Mouse (Mus musculus): ENCODE data around the gene E2f6.

E2f6 gene

DNA sequence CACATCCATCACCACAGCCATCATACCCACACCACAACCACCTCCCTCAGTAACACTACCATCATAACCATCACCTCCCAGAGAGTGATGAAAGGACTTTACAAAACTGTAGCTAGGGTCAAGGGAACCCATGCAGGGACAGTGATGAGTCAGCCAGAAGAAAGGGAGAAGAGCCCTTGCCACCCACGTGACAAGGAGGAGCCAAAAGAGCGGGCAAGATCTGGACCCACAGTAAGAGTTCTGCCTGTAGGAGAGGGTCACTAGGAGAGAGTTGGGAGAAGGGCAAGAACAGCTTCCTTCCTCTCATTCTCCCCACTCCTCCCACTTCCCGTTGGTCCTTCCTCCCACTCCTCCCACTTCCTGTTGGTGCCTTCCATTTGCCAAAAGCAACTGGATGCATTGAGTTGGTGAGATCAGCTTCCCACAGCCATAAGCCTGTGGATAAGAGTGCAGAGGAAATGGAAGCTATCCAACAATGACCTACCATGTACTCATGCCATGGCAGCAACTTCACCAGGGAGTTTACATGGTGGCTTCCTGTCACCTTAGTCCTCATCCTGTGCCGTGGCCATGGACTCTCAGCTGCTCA is 36.5 kb downstream of the E2f6 start:
- DNase-seq (ENCODE audit: low spot score in 2 of 2), result no peak

DNA sequence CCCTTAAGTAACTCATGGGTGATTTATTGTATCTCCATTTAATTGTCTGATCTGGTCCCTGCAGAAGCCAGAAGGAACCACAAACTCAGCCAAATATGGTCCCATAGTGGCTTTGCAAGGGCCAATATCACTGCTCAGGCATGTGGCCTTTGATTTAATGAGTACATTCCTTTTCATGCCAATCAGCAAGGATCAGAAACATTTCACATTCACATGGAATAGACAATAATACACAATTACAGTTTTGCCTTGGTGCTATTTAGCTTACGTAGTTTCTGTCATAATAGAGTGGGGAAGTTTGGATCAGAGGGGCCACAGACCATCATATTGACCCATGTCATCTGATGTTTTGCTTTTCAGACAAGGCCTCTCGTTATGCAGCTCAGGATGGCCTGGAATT is 37.7 kb downstream of the E2f6 start:
- DNase-seq (ENCODE audit: low spot score in 2 of 2), result no peak

DNA sequence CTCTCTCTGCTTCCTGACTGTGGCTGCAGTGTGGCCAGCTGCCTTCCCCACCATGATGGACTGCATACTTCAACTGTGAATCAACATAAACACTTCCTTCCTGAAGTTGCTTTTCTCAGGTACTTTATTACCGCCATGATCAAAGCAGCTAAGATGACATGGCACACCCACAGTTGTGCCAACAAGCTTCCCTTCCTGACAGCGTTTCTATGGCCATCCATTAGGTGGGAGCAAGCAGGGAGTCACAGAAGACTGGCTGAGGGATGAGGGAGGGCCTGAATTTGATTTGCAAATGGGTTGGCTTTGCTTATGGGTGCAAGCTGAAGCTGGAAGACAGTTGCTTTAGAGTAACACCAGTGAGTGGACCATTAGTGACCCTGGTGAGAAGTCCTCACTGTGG is 39.1 kb downstream of the E2f6 start:
- DNase-seq (ENCODE audit: low spot score in 2 of 2), result no peak

DNA sequence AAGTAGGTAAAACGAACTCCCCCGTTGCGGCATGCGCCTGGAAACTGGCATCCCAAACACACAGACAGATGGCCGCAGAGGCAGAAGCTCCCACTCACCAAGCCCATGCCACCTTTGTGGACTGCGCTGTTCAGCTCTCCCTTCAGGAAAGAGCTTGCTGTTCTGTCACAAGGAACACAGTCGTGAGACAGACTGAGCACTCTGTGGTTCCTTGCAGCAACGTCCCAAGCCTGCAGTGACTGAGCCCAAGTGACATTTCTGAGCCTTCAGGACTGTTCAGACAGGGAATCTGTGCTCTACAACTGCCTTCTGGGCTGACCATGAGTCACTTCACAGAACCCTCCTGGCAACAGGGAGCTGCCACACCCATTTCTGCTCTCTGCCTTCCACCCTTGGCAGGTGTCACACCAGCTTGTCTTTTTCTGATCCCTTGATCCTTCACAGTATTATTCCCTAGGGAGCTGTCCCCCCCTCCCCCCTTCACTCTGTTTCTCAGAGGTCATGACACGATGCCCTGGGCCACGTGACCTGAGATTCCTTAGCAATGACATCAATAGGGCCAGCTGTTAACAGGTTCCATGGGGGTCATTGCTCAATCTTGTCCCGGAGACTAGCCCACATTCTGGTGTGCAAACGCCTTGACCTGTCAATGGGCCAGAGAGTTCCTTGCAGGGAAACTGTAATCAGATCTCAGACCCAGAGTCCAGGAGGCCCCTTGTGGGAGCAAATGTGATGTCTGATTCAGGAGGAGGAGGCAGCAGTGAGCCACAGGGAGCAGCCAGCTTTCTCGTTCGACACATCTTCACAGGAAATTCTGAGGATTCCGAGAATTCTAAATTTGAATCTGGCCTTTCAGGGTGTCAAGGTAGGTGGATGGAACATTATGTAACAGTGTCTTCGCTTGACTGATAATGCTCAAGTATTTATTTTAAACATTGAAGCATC is 39.9 kb downstream of the E2f6 start:
- no peak for DNase-seq (ENCODE audit: low spot score in 2 of 2)

DNA sequence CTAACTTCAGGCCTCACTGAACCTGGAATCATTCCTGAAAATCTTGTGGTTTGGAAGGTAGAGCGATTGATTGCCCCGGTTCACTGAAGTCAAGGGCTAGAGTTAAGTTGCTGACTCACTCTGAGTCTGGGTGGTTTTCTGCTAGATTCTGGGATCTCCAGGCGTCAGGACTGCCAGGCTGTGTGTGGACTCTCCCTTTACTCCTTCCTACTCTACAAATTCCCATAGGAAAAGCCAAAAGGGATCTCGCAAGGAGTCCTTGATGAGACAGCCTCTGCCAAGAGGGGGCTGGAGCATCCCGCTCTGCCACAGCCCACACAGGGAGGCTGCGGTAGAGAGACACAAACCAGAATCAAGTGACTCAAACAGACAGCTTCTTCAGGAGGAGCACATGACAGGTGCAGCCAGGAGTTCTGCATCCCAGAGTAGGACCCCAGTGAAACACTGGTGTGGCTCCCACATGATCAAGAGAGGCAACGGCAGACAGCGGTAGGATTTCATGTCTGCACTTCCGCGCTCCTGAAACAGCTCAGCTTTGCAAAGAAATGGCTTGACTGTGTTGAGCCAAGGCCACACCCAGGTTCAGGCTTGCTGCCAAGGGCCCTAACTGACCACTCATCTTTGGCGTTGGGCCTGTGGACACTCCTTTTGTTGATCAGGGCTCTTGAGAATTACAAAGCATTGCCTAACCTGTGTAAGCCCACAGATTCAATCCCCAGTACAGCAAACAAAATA is 42.8 kb downstream of the E2f6 start:
- no peak for DNase-seq (ENCODE audit: low spot score in 2 of 2)

DNA sequence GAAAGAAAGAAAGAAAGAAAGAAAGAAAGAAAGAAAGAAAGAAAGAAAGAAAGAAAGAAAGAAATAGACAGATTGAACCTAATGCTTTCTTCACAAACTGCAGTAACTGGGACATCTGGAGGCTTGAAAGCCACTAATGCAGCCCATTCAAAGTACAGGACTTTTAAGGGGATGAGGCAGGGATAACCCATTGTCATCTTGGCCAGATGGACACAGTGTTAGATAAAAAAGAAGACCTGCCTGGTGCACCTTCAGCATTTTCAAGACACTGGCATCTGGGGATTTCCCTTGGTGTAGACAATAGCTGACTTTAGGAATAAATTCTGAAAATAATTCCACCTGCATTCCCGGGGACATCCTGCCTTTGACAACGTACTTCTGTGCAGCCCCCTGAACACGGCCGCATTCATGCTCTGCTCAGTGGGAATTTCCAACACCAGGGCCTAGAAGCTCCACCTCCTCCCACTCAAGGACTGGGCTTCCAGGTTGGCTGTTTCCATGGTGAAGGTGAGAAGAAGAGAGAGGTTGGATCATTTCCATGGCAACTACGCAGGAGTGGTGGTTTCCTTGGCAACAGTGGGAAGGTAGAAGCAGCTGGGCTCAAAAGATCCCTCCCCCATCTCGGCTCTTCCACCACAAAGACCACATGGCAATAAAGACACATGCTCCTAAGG is 45.0 kb downstream of the E2f6 start:
- DNase-seq (ENCODE audit: low spot score in 2 of 2), result no peak

DNA sequence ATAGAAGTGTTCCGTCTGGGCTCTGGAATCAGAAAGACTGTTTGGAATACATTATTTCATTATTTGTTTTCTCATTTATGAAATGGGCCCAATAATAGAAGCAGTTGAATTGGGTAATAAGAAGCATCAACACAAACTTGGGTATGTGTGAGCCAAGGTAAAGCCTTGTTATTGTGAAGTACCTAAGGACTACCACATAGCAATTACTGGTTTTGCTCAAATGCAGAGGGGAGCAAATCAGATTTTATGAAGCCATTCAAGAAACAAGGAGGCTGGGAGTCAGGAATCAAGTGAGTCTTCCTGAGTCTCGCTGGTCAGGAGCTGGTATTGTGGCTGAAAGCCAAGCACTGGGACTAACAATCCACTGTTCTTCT is 45.5 kb downstream of the E2f6 start:
- DNase-seq (ENCODE audit: low spot score in 2 of 2), result no peak

DNA sequence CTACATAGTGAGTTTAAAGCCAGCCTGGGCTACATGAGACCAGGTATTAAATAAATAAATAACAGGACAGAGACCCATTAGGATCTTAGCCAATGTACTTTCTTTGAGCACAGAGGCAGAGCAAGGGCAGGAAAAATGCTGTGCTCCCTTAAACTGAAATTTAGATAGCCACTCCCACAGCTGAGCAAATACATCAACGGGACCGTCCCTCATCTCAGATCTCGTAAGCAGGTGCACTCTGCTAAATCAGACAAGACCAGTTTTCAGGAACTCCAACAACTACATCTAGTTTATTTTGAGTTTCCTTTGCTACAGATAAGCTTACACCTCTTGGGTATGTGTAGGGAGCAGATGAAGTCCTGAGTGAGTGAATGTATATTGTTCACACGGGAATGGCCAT is 47.3 kb downstream of the E2f6 start:
- DNase-seq (ENCODE audit: low spot score in 2 of 2), result no peak

DNA sequence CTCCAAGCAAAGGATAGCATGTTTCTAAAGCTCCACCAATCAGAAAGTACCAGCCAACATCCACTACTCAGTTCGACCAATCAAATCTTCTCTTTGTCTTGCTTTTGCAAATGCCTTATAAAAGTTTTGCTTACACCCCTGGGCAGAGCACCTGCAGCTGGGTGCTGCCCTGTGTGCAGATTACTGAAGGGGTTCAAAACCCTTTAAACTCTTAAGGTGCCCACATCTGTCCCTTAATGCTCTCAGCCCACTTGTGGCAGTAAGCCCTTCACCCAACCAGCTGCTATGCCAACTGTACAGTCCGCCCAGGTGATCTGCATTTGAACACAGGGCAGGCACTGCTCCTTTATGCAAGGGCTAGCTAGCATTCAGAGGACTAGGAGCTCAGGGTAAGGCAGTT is 49.0 kb downstream of the E2f6 start:
- no peak for DNase-seq (ENCODE audit: low spot score in 2 of 2)

DNA sequence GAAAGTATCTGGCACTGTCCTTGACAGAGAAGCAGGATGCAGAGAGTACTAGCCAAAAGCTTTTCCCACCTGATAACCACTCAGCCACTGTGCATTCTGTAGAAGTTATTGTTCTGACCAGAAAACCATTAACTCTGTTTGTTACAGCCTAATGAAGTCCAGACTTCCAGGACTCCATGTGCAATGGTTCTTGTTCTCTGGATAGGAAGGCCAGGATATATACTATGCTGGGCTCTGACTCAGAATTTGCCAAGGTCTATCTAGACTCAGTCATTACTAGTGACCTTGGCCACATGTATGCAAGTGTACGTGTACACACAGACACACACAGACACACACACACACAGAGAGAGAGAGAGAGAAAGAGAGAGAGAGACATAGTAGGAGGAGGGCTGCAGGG is 49.8 kb downstream of the E2f6 start:
- no peak for DNase-seq (ENCODE audit: low spot score in 2 of 2)

DNA sequence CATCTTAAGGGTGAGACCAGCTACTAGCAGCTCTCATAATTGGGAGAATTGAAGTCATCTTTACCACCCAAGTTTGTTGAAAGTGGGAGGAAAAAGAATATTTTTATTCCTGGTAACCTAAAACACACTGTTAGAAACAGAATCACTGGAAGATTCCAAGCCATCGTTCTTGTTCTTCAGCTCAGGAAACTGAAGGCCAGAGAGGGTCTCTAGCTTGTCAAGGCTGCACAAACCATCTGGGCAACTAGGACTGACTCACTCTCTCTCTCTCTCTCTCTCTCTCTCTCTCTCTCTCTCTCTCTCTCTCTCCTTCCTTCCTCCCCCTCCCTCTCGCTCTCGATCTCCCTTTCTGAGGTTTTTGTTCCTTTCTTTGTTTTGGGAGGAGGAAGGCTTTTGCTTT is 50.2 kb downstream of the E2f6 start:
- DNase-seq (ENCODE audit: low spot score in 2 of 2), result no peak

DNA sequence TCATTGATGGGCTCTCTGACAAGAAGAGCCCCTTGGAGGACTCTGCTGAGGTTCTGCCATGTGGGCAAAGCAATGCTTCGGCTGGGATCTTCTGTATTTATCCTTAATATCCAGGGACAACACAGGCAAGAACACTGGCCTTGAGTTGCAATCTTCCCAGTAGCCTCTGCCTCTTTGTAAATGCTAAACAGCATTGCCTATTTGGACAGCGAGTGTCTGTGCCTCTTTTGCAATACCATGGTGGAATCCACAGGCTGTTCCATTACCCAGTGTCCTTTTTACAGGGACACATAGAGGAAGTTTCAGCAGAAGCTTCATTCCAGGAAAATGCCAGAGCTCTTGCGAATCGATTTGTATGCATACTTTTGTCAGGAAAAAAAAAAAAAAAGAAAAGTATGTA is 53.7 kb downstream of the E2f6 start:
- DNase-seq (ENCODE audit: low spot score in 2 of 2), result no peak

DNA sequence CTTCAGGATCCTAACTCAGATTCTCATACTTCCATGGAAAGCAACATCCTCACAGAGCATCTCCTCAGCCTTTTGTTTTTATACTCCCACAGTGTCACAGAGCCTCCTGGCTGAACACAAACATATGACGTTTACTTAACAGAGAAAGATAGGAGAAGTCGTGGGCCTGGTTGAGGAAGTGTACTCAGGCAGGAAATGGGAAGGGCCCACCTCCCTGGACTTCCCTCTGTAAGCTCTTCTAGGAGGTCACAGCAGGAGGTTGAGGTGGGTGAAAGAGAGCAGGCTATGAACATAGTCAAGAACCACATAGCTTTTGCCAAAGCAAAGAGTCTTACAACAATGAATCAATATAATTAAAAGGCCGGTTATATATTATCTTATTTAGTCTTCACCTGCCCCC is 55.1 kb downstream of the E2f6 start:
- no peak for DNase-seq (ENCODE audit: low spot score in 2 of 2)

DNA sequence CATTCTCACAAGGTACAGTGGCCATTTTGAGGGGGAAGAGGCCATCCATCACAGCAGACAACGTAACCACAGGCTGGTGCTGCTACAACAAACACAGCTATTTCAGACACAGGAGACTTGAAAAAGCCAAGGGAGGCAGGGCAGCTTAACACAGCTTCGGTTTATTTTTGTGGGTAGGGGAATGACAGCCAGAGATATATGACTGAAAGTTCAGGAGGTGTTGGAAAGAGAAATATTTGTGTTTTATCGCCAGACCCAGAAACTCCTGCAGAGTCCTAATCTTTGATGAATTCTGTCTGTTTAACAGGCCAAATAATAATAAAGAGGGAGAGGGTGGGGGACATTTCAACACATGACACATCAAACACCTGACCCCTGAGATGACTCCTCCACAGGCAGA is 55.7 kb downstream of the E2f6 start:
- no peak for DNase-seq (ENCODE audit: low spot score in 2 of 2)

DNA sequence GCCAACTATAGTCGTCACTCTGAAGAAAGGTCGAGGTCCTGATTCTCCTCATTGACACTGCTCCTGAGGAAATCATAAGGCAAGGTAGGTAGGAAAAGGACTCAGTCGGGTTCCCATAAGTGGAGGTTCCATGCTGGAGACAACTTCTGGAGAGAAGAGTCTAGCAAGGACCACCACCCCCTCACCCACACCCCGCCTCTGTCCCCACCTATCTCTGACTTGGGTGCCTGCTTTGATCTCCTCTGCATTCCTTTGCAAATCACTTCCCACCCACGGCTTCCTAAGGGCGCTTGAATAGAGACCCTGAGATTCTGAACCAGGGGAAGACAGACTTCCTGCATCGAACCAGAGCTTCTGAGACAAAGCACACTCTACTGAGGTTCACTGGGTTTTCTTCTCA is 56.5 kb downstream of the E2f6 start:
- no peak for DNase-seq (ENCODE audit: low spot score in 2 of 2)

DNA sequence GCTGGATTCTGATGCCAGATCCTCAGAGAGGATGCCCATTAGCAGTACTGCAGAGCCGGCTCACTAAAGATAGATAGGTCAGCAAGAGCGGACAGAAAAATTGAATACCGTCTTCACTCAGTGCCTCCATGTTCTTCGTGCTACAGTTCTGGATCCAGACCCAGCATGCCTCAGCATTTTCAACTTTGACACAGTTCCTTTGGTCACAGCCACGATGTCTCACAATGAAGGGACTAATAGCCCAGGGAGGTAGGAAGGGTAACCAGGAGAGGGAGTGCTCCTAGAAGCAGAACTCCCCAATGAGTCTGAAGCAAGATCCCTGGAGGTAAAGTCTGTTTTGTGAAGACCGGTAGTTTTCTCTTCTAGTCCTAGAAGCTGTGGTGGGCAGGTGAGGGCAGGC is 57.9 kb downstream of the E2f6 start:
- no peak for DNase-seq (ENCODE audit: low spot score in 2 of 2)

DNA sequence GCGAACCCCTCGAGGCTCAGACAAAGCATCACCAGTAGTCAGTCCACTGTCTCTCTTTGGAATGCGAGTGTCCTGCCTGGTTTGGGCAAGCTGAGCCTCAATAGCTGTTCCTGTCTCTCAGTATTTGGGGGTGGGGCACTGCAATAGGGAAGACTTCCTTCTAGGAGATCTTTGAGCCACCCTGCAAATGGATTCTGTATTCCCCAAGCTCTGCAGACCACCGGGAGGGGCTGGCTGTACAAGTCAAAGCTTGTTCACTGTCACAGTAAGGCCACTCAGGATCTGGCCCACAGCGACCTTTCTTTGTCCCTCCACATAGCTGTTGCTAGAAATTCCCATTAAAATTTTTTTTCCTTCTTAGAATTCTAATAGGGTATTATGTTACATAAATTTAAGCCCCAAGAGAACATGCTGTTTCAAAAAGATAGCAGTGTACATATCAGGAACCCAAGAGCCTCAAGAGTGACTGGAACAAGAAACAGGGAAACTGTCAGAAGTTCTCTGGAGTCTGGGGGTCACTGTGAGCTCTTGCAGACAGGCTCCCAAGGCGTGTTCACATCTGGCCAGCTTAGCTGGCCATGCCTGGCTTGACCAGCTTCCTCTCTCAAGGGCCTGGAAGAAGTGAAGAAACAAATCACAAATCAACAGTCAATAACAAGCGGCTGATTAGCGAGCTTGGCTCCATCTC is 58.5 kb downstream of the E2f6 start:
- no peak for DNase-seq (ENCODE audit: low spot score in 2 of 2)

DNA sequence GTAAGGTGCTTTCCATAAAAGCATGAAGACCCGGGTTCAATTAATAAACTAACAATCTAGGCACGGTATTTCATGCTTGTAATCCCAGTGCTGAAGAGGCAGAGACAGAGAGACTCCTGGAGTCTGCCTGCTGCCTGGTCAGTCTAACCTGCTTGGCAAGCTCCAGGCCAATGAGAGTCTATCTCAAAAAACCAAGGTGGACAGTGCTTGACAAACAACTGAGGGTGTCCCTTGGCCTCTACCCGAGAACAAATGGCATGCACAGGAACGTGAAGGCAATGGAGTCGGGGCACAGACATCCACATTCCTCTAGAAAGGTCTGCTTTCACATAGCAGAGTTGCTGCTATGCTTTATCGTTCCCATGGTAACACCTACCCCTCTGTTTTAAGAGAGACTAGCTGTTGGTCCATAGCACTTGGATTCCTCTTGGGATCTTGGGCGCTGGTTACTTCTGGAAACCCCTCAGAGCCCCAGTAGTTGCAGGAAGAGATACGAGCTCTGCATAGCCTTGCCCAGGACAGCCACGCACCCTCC is 59.2 kb downstream of the E2f6 start:
- DNase-seq (ENCODE audit: low spot score in 2 of 2), result no peak

DNA sequence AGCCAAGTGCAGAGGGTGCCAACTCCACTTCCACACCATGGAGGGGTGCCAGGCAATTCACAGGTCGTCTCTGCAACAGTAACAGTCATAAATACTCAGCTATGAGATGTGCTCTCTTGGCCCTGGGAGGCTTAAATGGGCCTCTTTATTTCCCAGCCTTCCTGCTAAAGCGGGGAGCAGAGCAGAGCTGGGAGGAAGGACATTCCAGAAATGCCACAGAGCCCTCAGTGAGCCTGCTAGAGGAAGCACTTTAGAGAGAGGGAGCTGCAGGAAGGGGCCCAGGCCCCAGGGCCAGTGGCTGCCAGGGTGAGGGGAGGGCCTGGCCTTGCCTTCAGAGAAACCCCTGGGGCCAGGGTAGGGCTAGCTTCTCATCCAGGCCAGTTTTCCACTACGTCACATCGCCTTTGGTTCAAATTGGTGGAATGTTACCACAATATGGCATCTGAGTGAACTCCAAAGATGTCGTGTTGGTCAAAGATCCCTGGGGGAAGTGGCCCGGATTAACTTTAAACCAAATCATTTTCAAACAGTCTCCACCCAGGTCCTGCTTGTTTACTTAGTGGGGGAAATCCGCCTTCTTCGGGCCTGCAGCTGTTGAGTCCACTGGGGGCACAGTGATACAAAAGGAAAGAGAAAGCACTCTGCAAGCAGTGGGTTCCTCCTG is 59.8 kb downstream of the E2f6 start:
- peak in 1 of 2 experiments; percentile 68 for DNase-seq (ENCODE audit: low spot score in 2 of 2)

DNA sequence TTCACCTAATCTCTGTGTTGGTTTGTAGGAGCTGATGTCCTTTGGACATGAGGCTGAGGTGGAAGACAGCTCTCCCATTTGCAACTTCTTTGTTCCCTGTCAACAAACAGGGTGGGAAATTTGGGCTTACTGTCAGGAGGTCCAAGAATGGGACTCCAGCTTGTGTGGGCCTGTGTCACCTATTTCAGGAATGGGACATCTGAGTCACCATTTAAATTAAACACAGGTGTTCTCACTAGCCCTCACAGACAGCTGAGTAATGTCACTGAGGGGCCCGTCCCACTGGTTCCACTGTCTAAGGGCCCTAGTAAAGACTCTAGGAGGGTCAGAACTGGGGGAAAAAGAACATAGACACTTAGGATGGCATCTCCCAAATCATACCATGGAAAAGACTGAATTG is 61.2 kb downstream of the E2f6 start:
- DNase-seq (ENCODE audit: low spot score in 2 of 2), result no peak

DNA sequence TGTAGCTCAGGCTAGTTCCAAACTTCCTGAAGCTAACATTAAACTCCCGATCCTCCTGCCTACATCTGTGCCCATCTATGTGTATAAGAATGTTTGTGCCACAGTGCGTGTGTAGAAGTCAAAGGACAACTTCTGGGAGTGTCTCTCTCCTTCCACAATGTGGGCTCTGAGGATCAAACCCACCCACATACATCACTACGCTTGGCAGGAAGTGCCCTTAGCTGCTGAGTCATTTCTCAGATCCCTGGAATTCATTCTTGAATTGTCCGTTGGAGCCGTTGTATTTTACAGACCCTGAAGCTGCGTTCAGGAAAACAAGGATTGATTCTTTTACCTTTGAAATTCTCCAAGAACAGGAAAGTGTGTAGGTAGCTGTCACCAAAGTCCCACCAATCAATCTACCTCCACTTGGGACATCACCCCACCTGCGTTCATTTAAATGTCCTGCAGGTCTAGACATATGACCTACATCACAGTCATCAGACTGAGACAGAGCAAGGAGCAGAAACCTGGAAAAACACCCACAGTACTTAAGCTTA is 62.2 kb downstream of the E2f6 start:
- DNase-seq (ENCODE audit: low spot score in 2 of 2), result no peak

All from spleen, postnatal 4 days (tissue).